Mouse (Mus musculus) mouse trophoblast stem cell (cell line): ENCODE results near the gene Tfcp2l1.

ENCODE experiments used
- in situ Hi-C, 2 experiments: fragments of 300-500 bp; cut with MseI, MboI; formaldehyde crosslinking; loops; 2 replicates in 1 of 2; 3 replicates in 1 of 2; pipeline ENCODE4 v1.15.1; 2025

Tfcp2l1 gene

GRCm38 (mm10) chr1:118650771-118651080, 23.0 kb downstream of the Tfcp2l1 start:
- in situ Hi-C loops: no loop called here

- in situ Hi-C loops: no loop called here
These were observed 31.0 kb downstream of the Tfcp2l1 start for GRCm38 (mm10) chr1:118658716-118659115.

- in situ Hi-C loops: no loop called here
These were observed 33.2 kb downstream of the Tfcp2l1 start for GRCm38 (mm10) chr1:118660880-118661465.

DNA sequence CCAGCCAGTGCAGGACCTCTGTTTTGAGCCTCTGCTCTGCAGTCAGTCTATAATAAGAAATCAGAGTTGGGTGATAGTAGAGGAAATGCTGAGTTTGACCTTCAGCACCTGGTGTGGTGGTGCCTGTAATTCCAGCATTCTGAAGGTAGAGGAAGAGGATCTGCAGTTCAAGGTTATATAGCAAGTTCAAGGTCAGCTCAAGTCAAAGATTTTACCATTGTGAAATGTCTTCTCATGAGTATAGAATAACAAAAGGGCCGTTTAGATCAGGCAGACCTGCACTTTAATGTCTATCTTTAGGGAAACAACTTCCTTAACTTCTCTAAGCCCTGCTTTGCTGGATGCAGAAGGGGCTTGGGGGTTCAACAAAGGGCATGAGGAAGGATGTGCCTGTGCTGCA, 35.3 kb downstream of the Tfcp2l1 start:
- in situ Hi-C loops: no loop called here

- in situ Hi-C loops: no loop called here
These were observed 39.8 kb downstream of the Tfcp2l1 start for GRCm38 (mm10) chr1:118667536-118667935.

DNA sequence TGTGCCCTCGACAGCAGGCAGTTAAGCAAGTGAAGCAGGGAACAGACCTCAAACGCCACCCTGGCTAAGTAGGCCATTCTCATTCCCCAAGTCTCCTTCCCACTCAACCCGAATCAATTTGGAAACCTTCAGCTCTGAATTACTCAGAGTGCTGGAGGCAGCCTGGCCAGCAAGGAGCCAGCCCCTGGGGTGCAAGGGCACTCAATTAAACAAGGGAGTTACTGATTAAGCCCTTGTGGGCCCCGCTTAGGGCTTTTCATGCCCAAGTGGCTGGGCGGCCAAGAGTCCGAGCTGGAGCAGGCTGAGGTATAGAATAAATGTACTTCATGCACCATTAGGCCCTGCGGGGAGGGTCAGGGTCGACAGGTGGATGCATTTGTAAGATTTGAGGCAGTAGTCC, 44.5 kb downstream of the Tfcp2l1 start:
- in situ Hi-C loops: no loop called here

DNA sequence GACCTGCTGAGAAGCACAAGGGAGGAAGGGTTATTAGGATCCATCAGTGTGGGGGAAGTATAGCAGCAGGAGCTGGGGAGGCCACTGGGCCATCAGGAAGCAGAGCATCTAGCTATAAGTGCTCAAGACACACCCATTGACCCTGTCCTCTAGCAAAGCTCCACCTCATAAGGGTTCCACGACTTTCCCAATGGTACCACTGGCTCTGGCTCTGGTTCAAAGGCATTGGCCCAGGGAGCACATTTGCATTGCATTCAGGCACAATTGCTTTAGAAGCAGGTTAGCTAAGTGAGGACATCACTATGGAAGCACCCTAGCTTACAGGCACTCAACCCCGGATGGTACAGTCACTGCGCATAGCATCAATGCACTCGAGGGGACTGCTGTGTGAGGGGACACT, 46.4 kb downstream of the Tfcp2l1 start:
- in situ Hi-C loops: no loop called here

DNA sequence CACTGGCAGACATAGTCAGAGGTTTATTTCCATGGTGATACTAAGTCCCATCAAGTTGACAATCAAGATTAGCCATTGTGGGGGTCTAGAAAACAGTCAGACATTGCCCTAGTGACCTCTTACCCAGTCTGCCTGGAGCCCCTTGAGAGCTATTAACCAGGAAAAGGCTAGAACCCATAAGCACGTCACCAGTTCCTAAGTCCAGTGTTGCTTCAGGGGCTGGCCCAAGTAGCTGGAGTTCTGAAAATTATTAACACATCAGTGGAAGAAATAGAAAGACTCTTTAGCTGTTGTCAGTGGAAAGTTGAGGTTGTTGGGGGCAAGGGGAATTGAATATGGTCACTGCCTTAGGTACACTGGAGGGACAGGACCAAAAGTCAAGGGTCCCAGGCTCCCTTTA, 54.2 kb downstream of the Tfcp2l1 start:
- in situ Hi-C loops: no loop called here

GRCm38 (mm10) chr1:118683686-118684085, 55.9 kb downstream of the Tfcp2l1 start:
- in situ Hi-C loops: no loop called here

DNA sequence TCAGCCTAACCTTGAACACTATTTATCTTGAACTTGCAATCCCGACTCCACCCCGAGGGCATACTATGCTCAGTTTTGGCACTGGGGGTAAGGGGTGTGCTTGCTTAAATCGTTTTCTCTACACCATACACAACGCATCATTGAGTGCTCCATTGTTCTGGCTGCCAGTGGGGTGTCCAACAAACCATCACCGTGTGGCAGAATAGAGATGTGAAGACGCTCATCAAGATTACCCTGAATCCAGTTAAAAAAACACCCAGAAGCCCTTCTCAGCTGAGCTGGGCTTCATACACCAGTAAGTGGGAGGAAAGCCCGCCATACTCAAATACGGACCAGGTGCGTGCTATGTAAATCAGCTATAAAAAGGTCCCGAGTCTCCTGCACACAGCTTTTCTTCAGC, 60.0 kb downstream of the Tfcp2l1 start:
- in situ Hi-C loops: no loop called here

DNA sequence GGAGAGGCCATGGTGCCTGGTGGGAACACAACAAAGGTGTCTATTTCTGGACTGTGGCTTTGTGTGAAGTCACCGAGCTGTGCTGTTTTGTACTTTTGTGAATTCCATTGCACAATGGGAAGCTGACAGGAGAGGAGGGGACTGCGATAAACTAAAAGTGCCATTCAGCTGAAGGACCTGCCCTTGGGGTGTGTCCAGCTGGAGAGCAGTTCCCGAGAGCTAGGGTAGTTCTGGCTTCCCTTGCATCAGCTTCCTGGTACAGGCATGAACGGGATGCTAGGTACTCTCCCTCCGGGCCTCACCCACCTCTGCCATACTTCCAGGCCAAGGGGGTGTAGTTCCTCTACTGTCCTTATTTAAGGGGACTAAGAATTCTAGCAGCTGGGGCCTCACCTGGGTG, 62.1 kb downstream of the Tfcp2l1 start:
- in situ Hi-C loops: no loop called here

GRCm38 (mm10) chr1:118694436-118694835, 66.7 kb downstream of the Tfcp2l1 start:
- in situ Hi-C loops: no loop called here

GRCm38 (mm10) chr1:118697906-118698305, 70.2 kb downstream of the Tfcp2l1 start:
- in situ Hi-C loops: no loop called here

GRCm38 (mm10) chr1:118699118-118699890, 71.6 kb downstream of the Tfcp2l1 start:
- in situ Hi-C loops: no loop called here

DNA sequence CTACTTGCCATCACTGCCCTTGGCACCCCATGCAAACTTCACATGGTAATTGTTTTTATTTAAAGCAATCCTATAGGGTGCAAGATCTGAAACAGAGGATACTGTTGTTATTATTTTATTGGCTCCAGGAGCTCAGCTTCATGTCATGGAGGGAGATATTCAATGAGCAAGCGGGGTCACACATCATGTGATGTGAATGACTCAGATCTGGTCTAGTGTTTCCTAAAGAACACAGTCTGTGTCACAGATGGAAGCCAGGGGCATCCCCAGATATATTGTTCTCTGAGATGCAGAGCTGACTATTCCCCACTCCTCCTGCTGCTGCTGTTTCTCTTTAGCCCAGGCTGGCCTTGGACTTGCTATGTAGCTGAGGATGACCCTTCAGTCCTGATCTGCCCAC, 72.2 kb downstream of the Tfcp2l1 start:
- in situ Hi-C loops: no loop called here

DNA sequence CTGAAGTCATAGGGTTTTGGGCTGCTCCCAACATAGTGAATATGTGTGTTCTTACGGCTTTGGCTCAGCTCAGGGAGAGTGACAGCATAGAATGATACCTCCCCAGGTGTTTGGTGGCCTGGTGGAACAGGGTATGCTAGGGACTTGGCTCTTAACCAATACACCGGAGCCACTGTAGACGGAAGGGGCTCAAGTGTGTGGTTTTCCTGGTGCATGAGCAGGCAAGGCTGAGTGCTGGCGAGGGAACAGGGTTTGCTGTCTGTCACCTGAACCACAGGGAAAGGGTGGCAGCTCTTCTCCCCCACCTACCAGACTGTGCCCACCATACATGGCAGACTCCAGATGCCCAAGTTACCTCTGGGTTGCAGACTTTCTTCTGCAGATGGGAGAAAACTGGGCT, 83.9 kb downstream of the Tfcp2l1 start:
- in situ Hi-C loops: no loop called here

DNA sequence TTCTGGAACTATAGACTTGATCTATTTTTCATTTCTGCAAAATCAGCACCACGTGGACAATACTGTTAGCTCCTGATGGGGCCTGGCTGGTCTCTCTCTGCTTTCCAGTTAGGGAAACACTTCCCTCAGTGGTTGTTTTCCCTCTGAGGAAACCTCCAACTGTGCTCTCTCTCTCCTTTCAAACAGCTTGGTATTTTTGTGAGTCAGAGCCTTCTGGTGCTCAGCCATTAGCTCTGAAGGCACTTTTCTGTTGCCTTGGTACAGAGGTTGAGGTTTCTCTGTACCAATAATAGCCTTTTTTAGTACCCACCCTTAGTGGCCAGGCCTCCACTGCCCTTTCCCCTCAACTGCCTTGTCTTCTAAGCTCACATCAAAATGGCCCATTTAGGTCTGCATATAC, 88.5 kb downstream of the Tfcp2l1 start:
- in situ Hi-C loops: no loop called here

- in situ Hi-C loops: no loop called here
These were observed 90.3 kb downstream of the Tfcp2l1 start for GRCm38 (mm10) chr1:118718055-118718454.

- in situ Hi-C loops: no loop called here
These were observed 92.0 kb downstream of the Tfcp2l1 start for GRCm38 (mm10) chr1:118719699-118720098.

DNA sequence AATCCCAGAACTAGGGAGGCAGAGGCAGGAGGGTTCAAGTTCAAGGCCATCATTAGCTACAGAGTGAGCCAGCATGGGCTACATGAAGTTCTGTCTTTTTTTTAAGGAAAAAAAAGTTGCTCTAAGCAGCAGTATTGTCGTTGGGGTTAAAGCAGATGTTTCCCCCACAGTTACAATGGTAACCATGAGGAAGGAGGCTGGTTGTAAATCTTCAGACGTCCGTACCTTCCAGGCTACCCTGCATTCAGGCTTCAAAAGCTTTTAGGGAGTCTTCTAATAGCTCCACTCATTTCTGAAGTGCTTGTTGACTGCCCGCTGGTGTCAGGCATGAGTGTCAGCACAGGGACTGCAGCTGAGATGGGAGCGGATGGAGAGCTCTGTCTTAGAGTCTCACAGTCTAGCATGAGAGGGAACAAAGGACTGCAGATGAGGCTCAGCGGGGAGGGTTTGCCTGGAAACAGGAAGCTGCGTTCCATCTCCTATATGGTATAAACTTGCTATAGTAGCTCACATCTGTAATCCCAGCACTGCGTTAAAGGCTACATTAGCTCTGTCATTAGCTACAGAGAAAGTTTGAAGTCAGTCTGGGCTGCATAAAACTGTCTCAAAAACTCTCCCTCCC, 92.8 kb downstream of the Tfcp2l1 start:
- in situ Hi-C loops: no loop called here

GRCm38 (mm10) chr1:118727075-118727474, 99.3 kb downstream of the Tfcp2l1 start:
- in situ Hi-C loops: no loop called here

DNA sequence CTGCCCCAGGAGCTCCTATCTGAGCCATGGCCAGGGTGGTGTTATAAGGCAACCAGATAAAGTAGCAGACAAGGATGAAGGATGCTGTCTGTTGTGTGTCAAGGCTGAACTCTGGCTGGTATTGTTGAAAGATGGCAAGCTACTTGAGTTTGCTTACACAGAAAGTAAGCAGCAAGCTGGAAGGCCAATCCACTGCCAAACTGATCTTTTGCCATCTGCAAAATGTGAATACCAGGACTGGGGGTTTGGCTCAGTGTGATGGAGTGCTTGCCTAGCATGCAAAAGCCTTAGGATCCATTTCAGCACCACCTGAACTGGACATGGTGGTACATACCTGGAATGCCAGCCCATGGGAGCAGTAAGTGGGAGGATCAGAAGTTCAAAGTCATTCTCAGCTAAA, 101.1 kb downstream of the Tfcp2l1 start:
- in situ Hi-C loops: no loop called here
